Mouse (Mus musculus): ENCODE data around the gene Snx20. TPM values are rescaled to one million over a fixed set of nuclear protein-coding genes. Genes with fewer than 3 reads are reported as not detected.

Gene Snx20
- polyA plus RNA-seq, 1 experiment from 2014 or later = 3.2 TPM

GRCm38 (mm10) chr8:88579246-88579645 lies 56.7 kb downstream of the Snx20 start:
- H3K4me2 ChIP-seq (ENCODE audit: low read depth, low read length) = no peak overlapping the region
- no peaks in the 10 kb centered on the region for H3K36me3 ChIP-seq (ENCODE audit: control insufficient read depth, insufficient read depth)
- no peaks in the 10 kb centered on the region for H3K27me3 ChIP-seq (ENCODE audit: control insufficient read depth, insufficient read depth, low read length)
- no peak for ATAC-seq (replicated peaks; ENCODE audit: extremely low read depth, insufficient read depth, low FRiP score)
- H3K9me3 ChIP-seq (replicated peaks; ENCODE audit: control insufficient read depth, low read length) = no peaks in the 10 kb centered on the region
- H3K4me1 ChIP-seq (ENCODE audit: control insufficient read depth, insufficient read depth, low read length) = peaks cover 40% of the 10 kb centered on the region
- 54% methylated on average over 7 of the region's 7 CpGs for WGBS
- no peak overlapping the region for H3K4me3 ChIP-seq (ENCODE audit: low read length)
- H3K27ac ChIP-seq (ENCODE audit: low read length) = peak overlapping the region; percentile 6; the same call in 1 of the 2 replicates
- H3K9ac ChIP-seq (ENCODE audit: low read length) = no peak overlapping the region

- WGBS = 75% methylated on average over 14 of the region's 14 CpGs
- H3K4me2 ChIP-seq (ENCODE audit: low read depth, low read length) = no peak overlapping the region
- no peaks in the 10 kb centered on the region for H3K36me3 ChIP-seq (ENCODE audit: control insufficient read depth, insufficient read depth)
- H3K27ac ChIP-seq (ENCODE audit: low read length) = no peak overlapping the region; the same call in 1 of the 2 replicates
- no peak for ATAC-seq (replicated peaks; ENCODE audit: extremely low read depth, insufficient read depth, low FRiP score)
- peaks cover 40% of the 10 kb centered on the region for H3K4me1 ChIP-seq (ENCODE audit: control insufficient read depth, insufficient read depth, low read length)
- no peaks in the 10 kb centered on the region for H3K27me3 ChIP-seq (ENCODE audit: control insufficient read depth, insufficient read depth, low read length)
- H3K4me3 ChIP-seq (ENCODE audit: low read length) = no peak overlapping the region
- no peak overlapping the region for H3K9ac ChIP-seq (ENCODE audit: low read length)
- no peaks in the 10 kb centered on the region for H3K9me3 ChIP-seq (replicated peaks; ENCODE audit: control insufficient read depth, low read length)
Measured at GRCm38 (mm10) chr8:88578413-88579175, 57.3 kb downstream of the Snx20 start.

GRCm38 (mm10) chr8:88577666-88578065 lies 58.3 kb downstream of the Snx20 start:
- H3K4me2 ChIP-seq (ENCODE audit: low read depth, low read length) = no peak overlapping the region
- H3K27ac ChIP-seq (ENCODE audit: low read length) = peak overlapping the region; percentile 51
- no peaks in the 10 kb centered on the region for H3K36me3 ChIP-seq (ENCODE audit: control insufficient read depth, insufficient read depth)
- H3K9me3 ChIP-seq (replicated peaks; ENCODE audit: control insufficient read depth, low read length) = no peaks in the 10 kb centered on the region
- no peak overlapping the region for H3K4me3 ChIP-seq (ENCODE audit: low read length)
- no peaks in the 10 kb centered on the region for H3K27me3 ChIP-seq (ENCODE audit: control insufficient read depth, insufficient read depth, low read length)
- peaks cover 41% of the 10 kb centered on the region for H3K4me1 ChIP-seq (ENCODE audit: control insufficient read depth, insufficient read depth, low read length)
- 57% methylated on average over 5 of the region's 5 CpGs for WGBS
- H3K9ac ChIP-seq (ENCODE audit: low read length) = no peak overlapping the region; the same call in 1 of the 2 replicates
- no peak for ATAC-seq (replicated peaks; ENCODE audit: extremely low read depth, insufficient read depth, low FRiP score)

Other genes starting within 250 kb of the Snx20 start
- 12.3 and 15.4 TPM in 2 replicates for gene Nkd1, start 114.8 kb downstream of the Snx20 start, polyA plus RNA-seq (2015; fragmentation: Nextera tagmentation; extraction: Ambion mirVana)
- gene Nod2, start 11.2 kb upstream of the Snx20 start, polyA plus RNA-seq (2015; fragmentation: Nextera tagmentation; extraction: Ambion mirVana) = 0.12 and 0.14 TPM in 2 replicates
- 11.0 and 12.7 TPM in 2 replicates for gene Cyld, start 60.9 kb upstream of the Snx20 start, polyA plus RNA-seq (2015; fragmentation: Nextera tagmentation; extraction: Ambion mirVana)